Mouse (Mus musculus) megakaryocyte, adult 5-6 weeks (primary cell): Measurements from ENCODE around the gene Zfp616. TPM values are rescaled to one million over a fixed set of nuclear protein-coding genes. Genes with fewer than 3 reads are reported as not detected.

ENCODE experiments used
- ATAC-seq: 2 replicates; pipeline ENCODE4 v1.8.0; 2016; ENCODE audit warnings: mild to moderate bottlenecking, inconsistent platforms; ENCODE audit not compliant: poor library complexity, severe bottlenecking
- total RNA-seq, 2 experiments: library from RNA; stranded (forward) in 1 of 2; stranded (reverse) in 1 of 2; fragments of 153-499, 151-499 nt in 1 of 2; fragments of 221-1000, 200-1000 nt in 1 of 2; gene quantifications; 2 replicates each; pipeline versions ENCODE4 v1.2.3 to v1.2.4; 2015 to 2017

Zfp616 gene
- total RNA-seq (2015) (not detected in 2 replicates), total RNA-seq (2017) (not detected in 2 replicates)

DNA sequence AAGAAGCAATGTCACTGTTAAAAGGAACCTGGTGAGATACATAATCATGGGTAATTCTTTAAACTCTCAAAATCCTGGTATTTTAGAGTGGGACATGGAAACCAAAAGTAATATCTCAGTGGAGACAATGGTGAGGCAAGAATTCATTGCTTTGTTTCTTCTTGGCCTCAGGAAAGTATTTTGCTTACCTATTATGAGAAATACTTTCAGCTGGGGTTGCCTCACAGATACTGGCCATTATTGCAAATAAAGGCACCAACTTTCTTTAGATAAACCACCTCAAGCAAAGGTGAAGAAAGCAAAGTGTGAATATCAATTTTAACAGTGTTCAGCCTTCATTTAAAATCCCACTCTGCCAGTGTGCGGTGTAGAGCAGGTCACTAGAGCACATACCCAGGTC lies at the start of gene Zfp616:
TSS of gene Zfp616 (plus strand) at position 301 of the 400 bp plus-strand sequence.
- no peak for ATAC-seq

DNA sequence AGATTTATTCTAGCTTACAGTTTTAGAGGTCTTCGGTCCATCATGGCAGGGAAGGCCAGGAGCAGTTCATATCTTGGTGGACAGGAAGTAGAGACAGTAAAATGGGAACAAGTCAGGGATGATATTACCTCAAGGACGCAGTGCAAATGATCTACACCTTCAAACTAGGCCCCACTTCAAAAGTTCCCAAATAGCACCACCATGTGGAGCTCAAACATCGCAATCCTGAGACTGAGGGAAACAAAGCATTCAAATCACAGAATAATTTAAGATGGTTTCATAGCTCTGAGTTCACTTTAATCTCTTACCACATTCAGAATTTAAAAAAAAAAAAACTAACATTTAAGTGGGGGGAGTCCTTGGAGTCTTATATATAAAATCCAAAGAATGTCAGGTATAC lies 18.4 kb upstream of the Zfp616 start:
- no peak for ATAC-seq

DNA sequence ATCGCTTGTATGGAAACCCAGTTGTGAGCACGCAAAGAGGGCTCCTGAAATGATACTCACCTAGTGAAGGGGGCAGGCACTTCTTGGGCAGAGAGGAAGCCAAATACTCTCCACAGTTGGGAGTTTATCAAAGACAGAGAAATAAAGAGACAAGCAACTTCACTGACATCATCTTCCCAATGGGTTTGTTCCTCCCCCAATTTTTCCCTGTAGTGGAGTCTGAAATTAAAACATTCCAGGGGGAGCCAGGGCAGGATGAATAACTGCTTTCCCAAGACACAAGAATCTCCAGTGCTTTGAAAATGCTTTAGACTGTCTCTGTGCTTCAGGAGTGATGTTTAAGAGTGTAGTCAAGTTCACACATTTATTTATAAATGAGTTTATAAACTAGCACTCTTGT lies 13.3 kb upstream of the Zfp616 start, which contains the start of the genes Olfr139 and Olfr399:
TSS of gene Olfr139 (minus strand) at position 101 of the 400 bp plus-strand sequence.
TSS of gene Olfr399 (minus strand) at position 165 of the 400 bp plus-strand sequence.
- ATAC-seq, result no peak

DNA sequence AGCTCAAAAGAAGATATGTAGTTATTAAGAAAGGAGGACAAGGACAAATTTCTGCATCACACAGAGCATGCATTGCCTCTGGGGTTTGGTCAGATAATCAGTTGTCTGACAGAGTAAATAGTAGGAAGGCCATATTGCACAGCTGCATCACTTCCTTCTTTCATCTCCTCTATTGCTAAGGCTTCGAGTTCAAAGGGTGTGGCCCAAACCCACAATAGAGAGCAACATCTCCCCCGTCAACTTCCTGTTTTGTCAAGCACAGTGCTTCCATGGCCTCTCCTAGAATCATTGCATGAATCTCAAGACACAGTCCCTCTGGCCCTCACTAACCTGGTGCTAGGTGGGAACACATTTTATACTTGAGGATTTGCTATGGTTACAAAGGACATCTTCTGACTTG lies 31.0 kb downstream of the Zfp616 start:
- peak; percentile 99 for ATAC-seq

DNA sequence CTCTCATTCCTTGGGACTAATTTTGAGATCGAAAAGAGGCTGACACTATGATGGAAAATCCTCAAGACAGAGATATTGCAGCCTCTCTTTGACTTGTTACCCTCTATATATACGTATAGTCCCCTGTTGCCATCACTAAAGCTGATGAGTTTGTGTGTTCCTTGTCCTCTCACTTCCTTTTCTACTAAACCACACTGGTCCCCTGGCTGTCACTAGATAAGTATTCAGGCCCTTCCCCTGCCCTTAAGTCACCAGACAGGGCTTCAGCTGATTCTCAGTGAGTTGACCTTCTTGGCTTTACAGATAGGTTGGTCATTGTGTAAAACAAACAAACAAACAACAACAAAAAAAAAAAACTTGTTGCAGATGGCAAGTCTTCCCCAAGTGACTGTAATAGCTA lies 31.8 kb downstream of the Zfp616 start:
- peak; percentile 83 for ATAC-seq

DNA sequence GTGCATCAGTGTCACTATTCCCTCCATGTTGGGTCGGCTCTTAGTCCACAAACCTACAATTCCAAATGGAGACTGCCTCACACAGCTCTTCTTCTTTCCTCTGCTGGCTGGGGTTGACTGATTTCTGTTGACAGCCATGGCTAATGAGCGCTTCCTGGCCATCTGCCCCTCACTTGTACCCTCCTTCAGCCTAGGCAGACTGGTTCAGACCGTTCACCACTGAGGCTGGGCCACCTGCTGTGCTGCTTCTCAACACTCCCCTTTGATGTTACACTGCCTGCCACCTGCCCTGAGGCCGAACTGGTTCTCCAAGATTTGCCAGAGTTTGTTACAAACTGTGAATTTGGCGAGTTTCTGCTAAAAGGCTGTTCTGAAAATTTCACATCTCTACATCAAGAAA lies 35.3 kb downstream of the Zfp616 start:
- ATAC-seq, result no peak

DNA sequence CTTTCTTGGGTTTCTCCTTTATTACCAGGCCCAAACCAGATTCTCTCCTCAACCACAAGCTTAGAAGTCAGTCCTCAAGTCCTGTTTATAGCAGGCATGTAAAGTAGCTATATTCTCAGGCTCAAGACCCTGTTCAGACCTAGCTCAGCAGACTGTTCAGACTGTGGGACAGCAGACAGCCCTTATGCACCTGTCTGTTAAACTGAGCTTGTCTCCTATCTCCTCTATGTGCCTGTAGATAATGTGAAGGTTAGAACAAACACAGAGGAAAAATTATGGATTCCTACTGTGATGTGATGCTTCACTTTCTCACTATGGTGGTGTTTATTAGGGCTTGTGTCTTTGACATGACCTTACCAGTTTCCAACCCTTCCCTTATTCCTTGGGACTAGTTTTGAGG lies 43.7 kb downstream of the Zfp616 start, which contains the start of gene Olfr401:
TSS of gene Olfr401 (plus strand) at position 301 of the 400 bp plus-strand sequence.
- ATAC-seq, result no peak

Other genes starting within 250 kb of the Zfp616 start
- gene Olfr393, start 218.5 kb upstream of the Zfp616 start, total RNA-seq (2015), result not detected in 2 replicates
- gene Olfr393, start 218.5 kb upstream of the Zfp616 start, total RNA-seq (2017), result not detected in 2 replicates
- not detected in 2 replicates for gene Olfr394, start 179.2 kb upstream of the Zfp616 start, total RNA-seq (2015)
- gene Olfr394, start 179.2 kb upstream of the Zfp616 start, total RNA-seq (2017), result not detected in 2 replicates
- gene Olfr395, start 160.7 kb upstream of the Zfp616 start, total RNA-seq (2015), result not detected in 2 replicates
- gene Olfr395, start 160.7 kb upstream of the Zfp616 start, total RNA-seq (2017), result not detected in 2 replicates
- gene Olfr23, start 133.3 kb upstream of the Zfp616 start, total RNA-seq (2015), result not detected in 2 replicates
- gene Olfr23, start 133.3 kb upstream of the Zfp616 start, total RNA-seq (2017), result not detected in 2 replicates
- not detected in 2 replicates for gene Olfr397, start 109.1 kb upstream of the Zfp616 start, total RNA-seq (2015)
- gene Olfr397, start 109.1 kb upstream of the Zfp616 start, total RNA-seq (2017), result not detected in 2 replicates
- not detected in 2 replicates for gene Olfr398, start 79.5 kb upstream of the Zfp616 start, total RNA-seq (2015)
- gene Olfr398, start 79.5 kb upstream of the Zfp616 start, total RNA-seq (2017), result not detected in 2 replicates
- not detected in 2 replicates for gene Olfr139, start 13.4 kb upstream of the Zfp616 start, total RNA-seq (2015)
- not detected in 2 replicates for gene Olfr139, start 13.4 kb upstream of the Zfp616 start, total RNA-seq (2017)
- gene Olfr399, start 13.3 kb upstream of the Zfp616 start, total RNA-seq (2015), result not detected in 2 replicates
- gene Olfr399, start 13.3 kb upstream of the Zfp616 start, total RNA-seq (2017), result not detected in 2 replicates
- not detected in 2 replicates for gene Olfr401, start 43.8 kb downstream of the Zfp616 start, total RNA-seq (2015)
- not detected in 2 replicates for gene Olfr401, start 43.8 kb downstream of the Zfp616 start, total RNA-seq (2017)
- not detected in 2 replicates for gene Olfr402, start 83.6 kb downstream of the Zfp616 start, total RNA-seq (2015)
- not detected in 2 replicates for gene Olfr402, start 83.6 kb downstream of the Zfp616 start, total RNA-seq (2017)
- not detected in 2 replicates for gene Olfr403, start 116.3 kb downstream of the Zfp616 start, total RNA-seq (2015)
- not detected in 2 replicates for gene Olfr403, start 116.3 kb downstream of the Zfp616 start, total RNA-seq (2017)
- not detected in 2 replicates for gene Olfr43, start 141.4 kb downstream of the Zfp616 start, total RNA-seq (2015)
- gene Olfr43, start 141.4 kb downstream of the Zfp616 start, total RNA-seq (2017), result not detected in 2 replicates
- not detected in 2 replicates for gene Olfr406, start 189.9 kb downstream of the Zfp616 start, total RNA-seq (2015)
- not detected in 2 replicates for gene Olfr406, start 189.9 kb downstream of the Zfp616 start, total RNA-seq (2017)
- not detected in 2 replicates for gene Olfr59, start 213.8 kb downstream of the Zfp616 start, total RNA-seq (2015)
- gene Olfr59, start 213.8 kb downstream of the Zfp616 start, total RNA-seq (2017), result not detected in 2 replicates